Mouse (Mus musculus): ENCODE results near the gene Naa16. TPM values are rescaled to one million over a fixed set of nuclear protein-coding genes. Genes with fewer than 3 reads are reported as not detected.

The Naa16 gene
- total and polyA plus RNA-seq, 3 experiments = 29.6 to 62.5 (median 34.4) TPM

- TF ChIP-seq GATA2 (IDR thresholded peaks at IDR 0.05; ENCODE audit: borderline replicate concordance, low read depth, low read length) = no peak
- no peak for TF ChIP-seq CTCF (IDR thresholded peaks at IDR 0.05; ENCODE audit: low read depth, low read length)
- TF ChIP-seq TAL1 (conservative IDR thresholded peaks at IDR 0.05; ENCODE audit: low read depth, low read length) = no peak
- no peak for TF ChIP-seq GATA1 (IDR thresholded peaks at IDR 0.05; ENCODE audit: borderline replicate concordance, low read length)
- TF ChIP-seq POLR2AphosphoS5 (IDR thresholded peaks at IDR 0.05; ENCODE audit: insufficient replicate concordance, low read depth, low read length) = no peak
- no peak for ATAC-seq (ENCODE audit: extremely low read depth, insufficient number of reproducible peaks, low FRiP score, poor library complexity, severe bottlenecking)
Measured at GRCm38 (mm10) chr14:79321881-79322280, 68.7 kb downstream of the Naa16 start.

GRCm38 (mm10) chr14:79321152-79321551, 69.4 kb downstream of the Naa16 start:
- DNase-seq (ENCODE audit: low spot score) = no peak

More at GRCm38 (mm10) chr14:79321881-79322280, 68.7 kb downstream of the Naa16 start:
- Histone ChIP-seq H3K36me3 (replicated peaks) (no peaks in the 10 kb centered on the region), H3K4me3 (ENCODE audit: low read depth, low read length) (no peak overlapping the region), H3K4me1 (ENCODE audit: insufficient read depth, low read depth, low read length) (no peaks in the 10 kb centered on the region; the same call in 1 of the 2 replicates), H3K27me3 (ENCODE audit: insufficient read depth, low read length) (peaks cover 8% of the 10 kb centered on the region), H3K9me3 (replicated peaks) (no peaks in the 10 kb centered on the region)
- DNase-seq (ENCODE audit: low spot score) = no peak

GRCm38 (mm10) chr14:79317602-79318001, 73.0 kb downstream of the Naa16 start:
- H3K36me3 ChIP-seq (replicated peaks) = no peaks in the 10 kb centered on the region
- ATAC-seq (ENCODE audit: extremely low read depth, insufficient number of reproducible peaks, low FRiP score, poor library complexity, severe bottlenecking) (no peak), DNase-seq (ENCODE audit: low spot score) (no peak)
- peaks cover 8% of the 10 kb centered on the region for H3K27me3 ChIP-seq (ENCODE audit: insufficient read depth, low read length)
- no peaks in the 10 kb centered on the region for H3K9me3 ChIP-seq (replicated peaks)
- H3K4me1 ChIP-seq (ENCODE audit: insufficient read depth, low read depth, low read length) = peaks cover 19% of the 10 kb centered on the region
- TF ChIP-seq TAL1 (conservative IDR thresholded peaks at IDR 0.05; ENCODE audit: low read depth, low read length) (no peak), POLR2AphosphoS5 (IDR thresholded peaks at IDR 0.05; ENCODE audit: insufficient replicate concordance, low read depth, low read length) (no peak), GATA1 (IDR thresholded peaks at IDR 0.05; ENCODE audit: borderline replicate concordance, low read length) (no peak), GATA2 (IDR thresholded peaks at IDR 0.05; ENCODE audit: borderline replicate concordance, low read depth, low read length) (no peak), CTCF (IDR thresholded peaks at IDR 0.05; ENCODE audit: low read depth, low read length) (no peak)
- no peak overlapping the region for H3K4me3 ChIP-seq (ENCODE audit: low read depth, low read length)

More at GRCm38 (mm10) chr14:79321152-79321551, 69.4 kb downstream of the Naa16 start:
- Histone ChIP-seq H3K27me3 (ENCODE audit: insufficient read depth, low read length) (peaks cover 8% of the 10 kb centered on the region), H3K4me1 (ENCODE audit: insufficient read depth, low read depth, low read length) (no peaks in the 10 kb centered on the region; the same call in 1 of the 2 replicates), H3K36me3 (replicated peaks) (no peaks in the 10 kb centered on the region), H3K9me3 (replicated peaks) (no peaks in the 10 kb centered on the region), H3K4me3 (ENCODE audit: low read depth, low read length) (no peak overlapping the region)
- no peak for ATAC-seq (ENCODE audit: extremely low read depth, insufficient number of reproducible peaks, low FRiP score, poor library complexity, severe bottlenecking)
- TF ChIP-seq CTCF (IDR thresholded peaks at IDR 0.05; ENCODE audit: low read depth, low read length) = no peak

GRCm38 (mm10) chr14:79315877-79316276, 74.7 kb downstream of the Naa16 start:
- peaks cover 20% of the 10 kb centered on the region for H3K4me1 ChIP-seq (ENCODE audit: insufficient read depth, low read depth, low read length)
- no peak for ATAC-seq (ENCODE audit: extremely low read depth, insufficient number of reproducible peaks, low FRiP score, poor library complexity, severe bottlenecking)

GRCm38 (mm10) chr14:79314245-79315010, 76.2 kb downstream of the Naa16 start:
- Histone ChIP-seq H3K4me3 (ENCODE audit: low read depth, low read length) (no peak overlapping the region), H3K36me3 (replicated peaks) (no peaks in the 10 kb centered on the region), H3K9me3 (replicated peaks) (no peaks in the 10 kb centered on the region), H3K27me3 (ENCODE audit: insufficient read depth, low read length) (peaks cover 7% of the 10 kb centered on the region), H3K4me1 (ENCODE audit: insufficient read depth, low read depth, low read length) (peaks cover 20% of the 10 kb centered on the region)
- ATAC-seq (ENCODE audit: extremely low read depth, insufficient number of reproducible peaks, low FRiP score, poor library complexity, severe bottlenecking) (no peak), DNase-seq (ENCODE audit: low spot score) (no peak)
- no peak for TF ChIP-seq GATA2 (IDR thresholded peaks at IDR 0.05; ENCODE audit: borderline replicate concordance, low read depth, low read length)
- TF ChIP-seq GATA1 (IDR thresholded peaks at IDR 0.05; ENCODE audit: borderline replicate concordance, low read length) = no peak
- no peak for TF ChIP-seq CTCF (IDR thresholded peaks at IDR 0.05; ENCODE audit: low read depth, low read length)
- TF ChIP-seq TAL1 (conservative IDR thresholded peaks at IDR 0.05; ENCODE audit: low read depth, low read length) = no peak
- no peak for TF ChIP-seq POLR2AphosphoS5 (IDR thresholded peaks at IDR 0.05; ENCODE audit: insufficient replicate concordance, low read depth, low read length)

More at GRCm38 (mm10) chr14:79315877-79316276, 74.7 kb downstream of the Naa16 start:
- no peak for TF ChIP-seq TAL1 (conservative IDR thresholded peaks at IDR 0.05; ENCODE audit: low read depth, low read length)
- no peak for TF ChIP-seq POLR2AphosphoS5 (IDR thresholded peaks at IDR 0.05; ENCODE audit: insufficient replicate concordance, low read depth, low read length)
- TF ChIP-seq GATA1 (IDR thresholded peaks at IDR 0.05; ENCODE audit: borderline replicate concordance, low read length) = no peak
- TF ChIP-seq CTCF (IDR thresholded peaks at IDR 0.05; ENCODE audit: low read depth, low read length) = no peak
- no peak for TF ChIP-seq GATA2 (IDR thresholded peaks at IDR 0.05; ENCODE audit: borderline replicate concordance, low read depth, low read length)
- no peak overlapping the region for H3K4me3 ChIP-seq (ENCODE audit: low read depth, low read length)
- DNase-seq (ENCODE audit: low spot score) = no peak
- H3K36me3 ChIP-seq (replicated peaks) = no peaks in the 10 kb centered on the region
- H3K9me3 ChIP-seq (replicated peaks) = no peaks in the 10 kb centered on the region
- H3K27me3 ChIP-seq (ENCODE audit: insufficient read depth, low read length) = peaks cover 10% of the 10 kb centered on the region

- no peaks in the 10 kb centered on the region for H3K36me3 ChIP-seq (replicated peaks)
- ATAC-seq (ENCODE audit: extremely low read depth, insufficient number of reproducible peaks, low FRiP score, poor library complexity, severe bottlenecking) (peak; percentile 77), DNase-seq (ENCODE audit: low spot score) (no peak)
- H3K4me1 ChIP-seq (ENCODE audit: insufficient read depth, low read depth, low read length) = peaks cover 20% of the 10 kb centered on the region
- TF ChIP-seq GATA2 (IDR thresholded peaks at IDR 0.05; ENCODE audit: borderline replicate concordance, low read depth, low read length) = no peak
- no peak for TF ChIP-seq GATA1 (IDR thresholded peaks at IDR 0.05; ENCODE audit: borderline replicate concordance, low read length)
- no peak for TF ChIP-seq CTCF (IDR thresholded peaks at IDR 0.05; ENCODE audit: low read depth, low read length)
- no peak for TF ChIP-seq TAL1 (conservative IDR thresholded peaks at IDR 0.05; ENCODE audit: low read depth, low read length)
- no peak for TF ChIP-seq POLR2AphosphoS5 (IDR thresholded peaks at IDR 0.05; ENCODE audit: insufficient replicate concordance, low read depth, low read length)
- H3K9me3 ChIP-seq (replicated peaks) = no peaks in the 10 kb centered on the region
- H3K4me3 ChIP-seq (ENCODE audit: low read depth, low read length) = no peak overlapping the region
- H3K27me3 ChIP-seq (ENCODE audit: insufficient read depth, low read length) = peaks cover 10% of the 10 kb centered on the region
Measured at GRCm38 (mm10) chr14:79313439-79314175, 77.0 kb downstream of the Naa16 start.
